Mouse (Mus musculus) small intestine, adult 2 months (tissue): ENCODE data around the gene Alg3.
A peak's percentile ranks its signal among the peaks of the same experiment; 100 is the strongest.

Experiments
- CTCF ChIP-seq: fragments of 200-500 bp; IDR thresholded peaks from 2 replicates; pipeline ENCODE4 v1.5.1; 2012; ENCODE audit warnings: low read depth, mild to moderate bottlenecking, control low read depth, inconsistent platforms, low read length, moderate library complexity, mixed read lengths; ENCODE audit not compliant: insufficient replicate concordance, insufficient read length; ENCODE audit errors: extremely low read depth
- POLR2A ChIP-seq: fragments of 200-500 bp; IDR thresholded peaks from 2 replicates; pipeline ENCODE4 v1.6.1; 2012; ENCODE audit warnings: low read depth, mild to moderate bottlenecking, control low read depth, inconsistent platforms, low read length, moderate library complexity

DNA sequence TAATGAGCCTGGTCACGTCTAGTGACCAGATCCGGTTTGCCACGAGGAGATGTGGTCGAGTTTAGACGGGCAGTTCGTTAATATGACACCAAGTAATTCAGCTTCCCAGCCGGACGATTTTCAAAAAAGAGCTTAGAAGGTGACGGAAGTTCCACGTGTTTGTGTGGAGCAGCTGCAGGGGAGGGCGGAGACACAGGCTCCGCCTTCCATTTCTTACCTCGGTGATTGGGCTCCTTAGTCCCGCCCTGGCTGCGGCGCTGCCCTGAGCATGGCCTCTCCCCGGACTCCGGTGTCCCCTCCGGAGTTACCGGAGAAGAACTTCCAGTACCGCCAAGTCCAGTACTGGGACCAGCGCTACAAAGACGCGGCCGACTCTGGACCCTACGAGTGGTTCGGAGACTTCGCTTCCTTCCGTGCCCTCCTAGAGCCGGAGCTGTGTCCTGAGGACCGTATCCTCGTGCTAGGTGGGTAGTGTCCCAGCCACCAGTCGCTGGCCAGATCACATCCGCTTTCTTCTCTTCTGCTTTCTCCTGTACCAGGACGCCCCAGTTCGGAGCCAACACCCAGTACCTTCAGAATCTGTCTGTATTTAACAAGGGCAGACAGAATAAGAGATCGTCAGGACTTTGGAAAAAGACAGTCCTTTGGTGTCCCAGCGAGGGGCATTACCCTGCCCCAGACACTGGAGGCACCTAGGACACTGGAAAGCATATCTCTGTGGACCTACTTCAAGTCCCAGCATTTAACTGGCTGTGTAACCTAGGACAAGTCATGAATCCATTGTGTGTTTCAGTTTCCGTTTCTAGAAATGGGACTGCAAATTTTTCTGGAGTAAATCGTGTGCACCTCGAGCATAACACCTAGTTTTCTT lies at the start of gene Alg3, which contains the start of the genes Eef1akmt4 and Gm49333:
- TF ChIP-seq CTCF (no peak), POLR2A (peak; percentile 26; the same call in 1 of the 2 replicates)
